Mouse (Mus musculus) heart, embryonic 13.5 days (tissue): ENCODE results near the gene Prim2. TPM values are rescaled to one million over a fixed set of nuclear protein-coding genes. Genes with fewer than 3 reads are reported as not detected.

Experiments used
- ATAC-seq: fragments of 200-750 bp; cut with Nextera tagmentation; 2 replicates; pipeline ENCODE4 v1.8.0; 2017; ENCODE audit warnings: moderate TSS enrichment; ENCODE audit not compliant: insufficient number of reproducible peaks, low FRiP score, low TSS enrichment; ENCODE audit errors: extremely low read depth
- H3K27ac ChIP-seq: fragments of 300-500 bp; sonication (generic); replicated peaks from 2 replicates; pipeline ENCODE4 v1.5.1; 2015; ENCODE audit warnings: moderate library complexity, mild to moderate bottlenecking, inconsistent platforms
- H3K27me3 ChIP-seq: fragments of 300-500 bp; sonication (generic); replicated peaks from 2 replicates; pipeline ENCODE4 v1.6.1; 2015; ENCODE audit warnings: mild to moderate bottlenecking, inconsistent platforms
- H3K36me3 ChIP-seq: fragments of 300-500 bp; sonication (generic); 2 replicates; pipeline ENCODE4 v1.6.1; 2015; ENCODE audit warnings: mild to moderate bottlenecking, inconsistent platforms
- H3K4me1 ChIP-seq: fragments of 300-500 bp; sonication (generic); 2 replicates; pipeline ENCODE4 v1.6.1; 2015; ENCODE audit warnings: inconsistent platforms
- H3K4me2 ChIP-seq: fragments of 300-500 bp; sonication (generic); 2 replicates; pipeline ENCODE4 v1.6.1; 2015; ENCODE audit warnings: inconsistent platforms, mild to moderate bottlenecking, moderate library complexity
- H3K4me3 ChIP-seq: fragments of 300-500 bp; sonication (generic); 2 replicates; pipeline ENCODE4 v1.5.1; 2015; ENCODE audit warnings: moderate library complexity, mild to moderate bottlenecking, inconsistent platforms
- H3K9ac ChIP-seq: fragments of 300-500 bp; sonication (generic); 2 replicates; pipeline ENCODE4 v1.6.1; 2015; ENCODE audit warnings: inconsistent platforms, mild to moderate bottlenecking, moderate library complexity
- H3K9me3 ChIP-seq: fragments of 300-500 bp; sonication (generic); 2 replicates; pipeline ENCODE4 v1.6.1; 2016; ENCODE audit warnings: inconsistent platforms
- WGBS: fragments of 180-500 bp; shearing (Covaris S2); methylation state at CpG from one replicate; pipeline ENCODE4 v1.1.7; 2015; ENCODE audit warnings: mixed read lengths; 5-methylcytosine and 5-hydroxymethylcytosine counted together
- polyA plus RNA-seq: library from polyadenylated mRNA; unstranded; fragments of >200 nt; fragmentation: Nextera tagmentation; extraction: Ambion mirVana; gene quantifications from 2 replicates; pipeline ENCODE4 v1.2.1, GENCODE M21; 2015

Gene Prim2
- polyA plus RNA-seq, 1 experiment from 2014 or later: 18.1 TPM

- H3K36me3 ChIP-seq: peaks cover 9% of the 10 kb centered on the region
- no peak overlapping the region for H3K9ac ChIP-seq
- peaks cover 3% of the 10 kb centered on the region for H3K4me1 ChIP-seq
- H3K9me3 ChIP-seq: no peaks in the 10 kb centered on the region
- H3K4me3 ChIP-seq: no peak overlapping the region
- H3K27ac ChIP-seq: no peak overlapping the region
- no peak overlapping the region for H3K4me2 ChIP-seq
- H3K27me3 ChIP-seq: no peaks in the 10 kb centered on the region
- WGBS: 87% methylated on average over 6 of the region's 6 CpGs
- ATAC-seq: no peak
Observed at GRCm38 (mm10) chr1:33471069-33471468, 198.5 kb downstream of the Prim2 start.

GRCm38 (mm10) chr1:33470222-33470621 lies 199.4 kb downstream of the Prim2 start:
- H3K9ac ChIP-seq: no peak overlapping the region
- no peak for ATAC-seq
- H3K4me1 ChIP-seq: peaks cover 3% of the 10 kb centered on the region
- H3K4me3 ChIP-seq: no peak overlapping the region
- H3K36me3 ChIP-seq: peaks cover 9% of the 10 kb centered on the region
- 95% methylated on average over 8 of the region's 8 CpGs for WGBS
- no peaks in the 10 kb centered on the region for H3K9me3 ChIP-seq
- H3K4me2 ChIP-seq: no peak overlapping the region
- no peak overlapping the region for H3K27ac ChIP-seq
- no peaks in the 10 kb centered on the region for H3K27me3 ChIP-seq

- H3K36me3 ChIP-seq: peaks cover 13% of the 10 kb centered on the region
- 79% methylated on average over 5 of the region's 5 CpGs for WGBS
- H3K4me1 ChIP-seq: 0 out of 2 replicates have a peak, but pooled peaks cover 3% of the 10 kb centered on the region
- no peak for ATAC-seq
- no peaks in the 10 kb centered on the region for H3K9me3 ChIP-seq
- no peaks in the 10 kb centered on the region for H3K27me3 ChIP-seq
- no peak overlapping the region for H3K9ac ChIP-seq
- no peak overlapping the region for H3K27ac ChIP-seq
- no peak overlapping the region for H3K4me3 ChIP-seq
- no peak overlapping the region for H3K4me2 ChIP-seq
Observed at GRCm38 (mm10) chr1:33464234-33464633, 205.4 kb downstream of the Prim2 start.

GRCm38 (mm10) chr1:33460703-33461102 lies 208.9 kb downstream of the Prim2 start:
- Histone ChIP-seq H3K36me3 (peaks cover 12% of the 10 kb centered on the region), H3K9ac (no peak overlapping the region), H3K4me2 (no peak overlapping the region), H3K9me3 (no peaks in the 10 kb centered on the region), H3K27ac (no peak overlapping the region), H3K4me3 (no peak overlapping the region), H3K4me1 (0 out of 2 replicates have a peak, but pooled peaks cover 3% of the 10 kb centered on the region), H3K27me3 (no peaks in the 10 kb centered on the region)
- no peak for ATAC-seq
- WGBS: 89% methylated on average over 8 of the region's 8 CpGs

- no peak overlapping the region for H3K27ac ChIP-seq
- no peak overlapping the region for H3K4me3 ChIP-seq
- ATAC-seq: no peak
- no peaks in the 10 kb centered on the region for H3K27me3 ChIP-seq
- WGBS: 86% methylated on average over 3 of the region's 3 CpGs
- no peak overlapping the region for H3K4me2 ChIP-seq
- H3K36me3 ChIP-seq: peaks cover 12% of the 10 kb centered on the region
- H3K4me1 ChIP-seq: 0 out of 2 replicates have a peak, but pooled peaks cover 6% of the 10 kb centered on the region
- no peak overlapping the region for H3K9ac ChIP-seq
- no peaks in the 10 kb centered on the region for H3K9me3 ChIP-seq
Observed at GRCm38 (mm10) chr1:33460262-33460661, 209.3 kb downstream of the Prim2 start.

GRCm38 (mm10) chr1:33458950-33459349 lies 210.6 kb downstream of the Prim2 start:
- no peak overlapping the region for H3K27ac ChIP-seq
- H3K4me2 ChIP-seq: no peak overlapping the region
- H3K27me3 ChIP-seq: no peaks in the 10 kb centered on the region
- H3K4me3 ChIP-seq: no peak overlapping the region
- peaks cover 12% of the 10 kb centered on the region for H3K36me3 ChIP-seq
- no peak for ATAC-seq
- 85% methylated on average over 3 of the region's 3 CpGs for WGBS
- 0 out of 2 replicates have a peak, but pooled peaks cover 7% of the 10 kb centered on the region for H3K4me1 ChIP-seq
- no peak overlapping the region for H3K9ac ChIP-seq
- H3K9me3 ChIP-seq: no peaks in the 10 kb centered on the region

DNA sequence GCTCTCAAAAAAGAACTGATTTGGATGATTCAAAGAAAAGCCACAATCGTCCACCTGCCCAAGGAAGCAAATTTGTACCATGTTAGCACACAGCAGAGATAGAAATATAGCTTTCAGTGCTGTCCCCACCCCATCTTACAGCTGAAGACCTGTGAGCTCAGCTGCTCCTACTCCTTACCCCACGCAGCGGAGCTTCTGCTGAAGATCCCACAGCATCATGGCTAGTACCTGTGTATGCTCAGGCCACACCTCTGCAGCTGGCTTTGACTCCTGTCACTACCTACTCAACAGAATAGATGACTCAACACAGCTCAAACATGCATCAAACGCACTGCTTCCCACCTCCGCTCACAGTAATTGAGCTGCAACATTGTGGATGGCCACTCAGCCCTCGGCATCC lies 215.3 kb downstream of the Prim2 start:
- Histone ChIP-seq H3K4me1 (0 out of 2 replicates have a peak, but pooled peaks cover 4% of the 10 kb centered on the region), H3K4me2 (no peak overlapping the region), H3K27me3 (no peaks in the 10 kb centered on the region), H3K36me3 (no peaks in the 10 kb centered on the region), H3K27ac (no peak overlapping the region), H3K9ac (no peak overlapping the region), H3K4me3 (no peak overlapping the region), H3K9me3 (no peaks in the 10 kb centered on the region)
- 87% methylated on average over 6 of the region's 6 CpGs for WGBS
- ATAC-seq: no peak

GRCm38 (mm10) chr1:33453299-33453698 lies 216.3 kb downstream of the Prim2 start:
- 78% methylated on average over 9 of the region's 9 CpGs for WGBS
- ATAC-seq: no peak
- Histone ChIP-seq H3K36me3 (no peaks in the 10 kb centered on the region), H3K4me1 (0 out of 2 replicates have a peak, but pooled peaks cover 4% of the 10 kb centered on the region), H3K27ac (no peak overlapping the region), H3K9me3 (no peaks in the 10 kb centered on the region), H3K9ac (no peak overlapping the region), H3K27me3 (no peaks in the 10 kb centered on the region), H3K4me3 (no peak overlapping the region), H3K4me2 (no peak overlapping the region)

- no peak for ATAC-seq
- H3K36me3 ChIP-seq: no peaks in the 10 kb centered on the region
- no peaks in the 10 kb centered on the region for H3K9me3 ChIP-seq
- no peak overlapping the region for H3K9ac ChIP-seq
- no peaks in the 10 kb centered on the region for H3K27me3 ChIP-seq
- H3K4me2 ChIP-seq: no peak overlapping the region
- WGBS: 60% methylated on average over 4 of the region's 4 CpGs
- H3K4me1 ChIP-seq: no peaks in the 10 kb centered on the region
- no peak overlapping the region for H3K4me3 ChIP-seq
- no peak overlapping the region for H3K27ac ChIP-seq
Observed at GRCm38 (mm10) chr1:33447179-33447578, 222.4 kb downstream of the Prim2 start.

DNA sequence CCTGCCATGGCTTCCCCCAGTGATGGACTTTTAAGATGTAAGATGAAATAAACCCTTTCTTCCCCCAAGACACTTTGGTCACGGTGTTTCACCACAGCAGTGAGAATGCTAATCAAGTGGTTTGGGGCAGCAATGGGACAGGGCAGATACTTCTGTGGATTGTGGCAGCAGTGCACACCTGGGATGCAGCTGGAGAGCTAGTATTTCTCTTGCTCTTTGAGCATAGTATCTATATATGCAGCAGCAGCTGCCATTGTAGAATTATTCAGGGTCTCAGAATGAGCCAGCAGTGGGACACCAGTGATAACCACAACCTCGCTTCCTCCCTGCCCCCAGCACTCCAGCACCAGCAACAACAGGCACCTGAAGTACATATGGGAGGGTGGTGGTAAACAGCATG lies 233.4 kb downstream of the Prim2 start:
- Histone ChIP-seq H3K9me3 (no peaks in the 10 kb centered on the region), H3K36me3 (no peaks in the 10 kb centered on the region), H3K9ac (no peak overlapping the region), H3K27me3 (no peaks in the 10 kb centered on the region), H3K4me2 (no peak overlapping the region), H3K4me3 (no peak overlapping the region), H3K27ac (no peak overlapping the region), H3K4me1 (peaks cover 5% of the 10 kb centered on the region; the same call in 1 of the 2 replicates)
- 84% methylated on average over 2 of the region's 2 CpGs for WGBS
- no peak for ATAC-seq
